Mouse (Mus musculus): ENCODE data around the gene Shisa2. TPM values are rescaled to one million over a fixed set of nuclear protein-coding genes. Genes with fewer than 3 reads are reported as not detected.

Shisa2 gene
- polyA plus RNA-seq, 1 experiment, result 1.9 TPM

DNA sequence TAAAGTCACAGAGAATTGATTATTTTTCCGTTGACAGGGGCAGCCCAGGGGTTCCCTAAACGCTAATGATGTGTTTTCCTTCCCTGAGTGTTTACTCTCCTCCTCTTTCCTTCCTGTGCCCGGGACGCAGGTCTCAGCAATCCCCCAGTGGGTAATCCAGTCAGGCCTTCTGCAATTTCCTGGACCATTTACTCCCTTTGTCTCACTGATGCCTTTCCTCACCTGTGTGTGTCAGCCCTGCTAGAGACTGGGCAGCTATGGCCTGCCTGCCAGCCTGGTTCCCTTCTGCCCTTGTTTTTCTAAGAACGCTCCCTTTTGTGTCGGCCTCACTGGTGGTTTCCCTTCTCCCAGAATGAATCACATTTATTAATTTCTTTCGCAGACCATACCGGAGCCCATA, 49.4 kb downstream of the Shisa2 start:
- TF ChIP-seq CTCF (IDR thresholded peaks at IDR 0.05; ENCODE audit: control insufficient read depth, insufficient read depth, insufficient replicate concordance, low read depth, low read length) (no peak), POLR2A (IDR thresholded peaks at IDR 0.05; ENCODE audit: control insufficient read depth, low read depth, low read length) (no peak)
- H3K27ac ChIP-seq (ENCODE audit: control insufficient read depth, insufficient read depth, low read depth, low read length), result no peak overlapping the region

DNA sequence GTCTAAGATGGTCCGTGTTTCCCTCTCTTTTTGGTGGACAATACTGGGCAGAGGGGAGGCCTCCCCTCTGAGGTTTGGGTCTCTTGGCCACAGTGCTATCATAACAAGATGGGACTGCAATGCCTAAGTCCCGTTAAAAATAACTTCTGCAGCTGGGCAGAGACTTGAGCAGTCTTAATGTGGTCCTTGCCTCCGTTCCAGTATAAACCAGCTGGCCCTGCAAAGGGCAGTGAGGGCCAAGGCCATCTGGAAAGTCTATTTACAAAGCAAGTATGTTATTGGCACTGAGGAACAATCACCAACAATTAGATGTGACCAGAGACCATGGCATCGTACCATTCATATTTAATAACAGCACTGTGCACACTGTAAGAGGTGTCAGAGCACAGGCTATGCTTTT, 50.2 kb downstream of the Shisa2 start:
- no peak for TF ChIP-seq CTCF (IDR thresholded peaks at IDR 0.05; ENCODE audit: control insufficient read depth, insufficient read depth, insufficient replicate concordance, low read depth, low read length)
- no peak for TF ChIP-seq POLR2A (IDR thresholded peaks at IDR 0.05; ENCODE audit: control insufficient read depth, low read depth, low read length)
- H3K27ac ChIP-seq (ENCODE audit: control insufficient read depth, insufficient read depth, low read depth, low read length), result no peak overlapping the region

More for the DNA sequence above, 49.4 kb downstream of the Shisa2 start:
- Histone ChIP-seq H3K4me3 (ENCODE audit: control insufficient read depth, low read depth, low read length) (no peak overlapping the region), H3K27me3 (ENCODE audit: control insufficient read depth, insufficient read depth, low read length) (no peaks in the 10 kb centered on the region), H3K36me3 (ENCODE audit: control insufficient read depth, insufficient read depth, low read length) (no peaks in the 10 kb centered on the region), H3K4me1 (ENCODE audit: control insufficient read depth, insufficient read depth, low read length) (peaks cover 4% of the 10 kb centered on the region; the same call in 1 of the 2 replicates)

DNA sequence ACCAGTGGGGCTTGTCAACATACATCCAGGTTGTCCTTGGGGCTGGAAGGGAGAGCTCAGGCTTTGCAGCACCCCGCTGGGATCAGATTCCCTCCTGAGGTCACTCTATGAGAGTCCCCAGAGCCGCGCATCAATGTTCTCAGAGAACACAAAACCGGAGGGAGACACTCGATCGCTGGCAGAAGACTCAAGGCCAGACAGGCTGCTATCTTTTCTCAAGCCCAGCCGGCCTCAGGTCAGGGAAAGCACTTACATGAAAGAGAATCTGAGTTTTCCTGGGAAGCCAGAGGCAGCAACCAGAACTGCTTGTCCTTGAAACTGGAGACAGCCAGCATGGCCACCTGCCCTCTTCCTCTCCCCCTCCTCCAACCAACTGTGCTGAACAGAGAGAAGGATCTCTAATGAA, 52.5 kb downstream of the Shisa2 start:
- Histone ChIP-seq H3K4me3 (ENCODE audit: control insufficient read depth, low read depth, low read length) (no peak overlapping the region), H3K36me3 (ENCODE audit: control insufficient read depth, insufficient read depth, low read length) (no peaks in the 10 kb centered on the region), H3K27ac (ENCODE audit: control insufficient read depth, insufficient read depth, low read depth, low read length) (no peak overlapping the region), H3K27me3 (ENCODE audit: control insufficient read depth, insufficient read depth, low read length) (no peaks in the 10 kb centered on the region), H3K4me1 (ENCODE audit: control insufficient read depth, insufficient read depth, low read length) (peaks cover 4% of the 10 kb centered on the region; the same call in 1 of the 2 replicates)
- TF ChIP-seq POLR2A (IDR thresholded peaks at IDR 0.05; ENCODE audit: control insufficient read depth, low read depth, low read length) (no peak), CTCF (IDR thresholded peaks at IDR 0.05; ENCODE audit: control insufficient read depth, insufficient read depth, insufficient replicate concordance, low read depth, low read length) (no peak)

More for the DNA sequence above, 50.2 kb downstream of the Shisa2 start:
- peaks cover 4% of the 10 kb centered on the region; the same call in 1 of the 2 replicates for H3K4me1 ChIP-seq (ENCODE audit: control insufficient read depth, insufficient read depth, low read length)
- no peak overlapping the region for H3K4me3 ChIP-seq (ENCODE audit: control insufficient read depth, low read depth, low read length)
- H3K27me3 ChIP-seq (ENCODE audit: control insufficient read depth, insufficient read depth, low read length), result no peaks in the 10 kb centered on the region
- H3K36me3 ChIP-seq (ENCODE audit: control insufficient read depth, insufficient read depth, low read length), result no peaks in the 10 kb centered on the region

Other genes with a start within 250 kb of the Shisa2 start
- gene Phf11c, start 229.9 kb upstream of the Shisa2 start, polyA plus RNA-seq (2012; rRNA removed), result 0.75 and 0.76 TPM in 2 replicates
- 4.5 and 5.6 TPM in 2 replicates for gene Setdb2, start 184.4 kb upstream of the Shisa2 start, polyA plus RNA-seq (2012; rRNA removed)
- 26.6 and 34.7 TPM in 2 replicates for gene Cab39l, start 184.3 kb upstream of the Shisa2 start, polyA plus RNA-seq (2012; rRNA removed)
- gene Cdadc1, start 27.3 kb upstream of the Shisa2 start, polyA plus RNA-seq (2012; rRNA removed), result 5.8 and 8.7 TPM in 2 replicates

All from testis, adult 2 months (tissue).